Mouse (Mus musculus) olfactory bulb, adult 2 months (tissue): Measurements from ENCODE around the gene Stn1.

Experiments used
- CTCF ChIP-seq: fragments of 200-500 bp; IDR thresholded peaks from 2 replicates; pipeline ENCODE4 v1.5.1; 2012; ENCODE audit warnings: low read depth, mild to moderate bottlenecking, low read length, moderate library complexity; ENCODE audit not compliant: insufficient read depth
- POLR2A ChIP-seq: fragments of 200-500 bp; IDR thresholded peaks from 2 replicates; pipeline ENCODE4 v1.6.1; 2012; ENCODE audit warnings: mild to moderate bottlenecking, low read depth, low read length, moderate library complexity; ENCODE audit not compliant: insufficient read depth

DNA sequence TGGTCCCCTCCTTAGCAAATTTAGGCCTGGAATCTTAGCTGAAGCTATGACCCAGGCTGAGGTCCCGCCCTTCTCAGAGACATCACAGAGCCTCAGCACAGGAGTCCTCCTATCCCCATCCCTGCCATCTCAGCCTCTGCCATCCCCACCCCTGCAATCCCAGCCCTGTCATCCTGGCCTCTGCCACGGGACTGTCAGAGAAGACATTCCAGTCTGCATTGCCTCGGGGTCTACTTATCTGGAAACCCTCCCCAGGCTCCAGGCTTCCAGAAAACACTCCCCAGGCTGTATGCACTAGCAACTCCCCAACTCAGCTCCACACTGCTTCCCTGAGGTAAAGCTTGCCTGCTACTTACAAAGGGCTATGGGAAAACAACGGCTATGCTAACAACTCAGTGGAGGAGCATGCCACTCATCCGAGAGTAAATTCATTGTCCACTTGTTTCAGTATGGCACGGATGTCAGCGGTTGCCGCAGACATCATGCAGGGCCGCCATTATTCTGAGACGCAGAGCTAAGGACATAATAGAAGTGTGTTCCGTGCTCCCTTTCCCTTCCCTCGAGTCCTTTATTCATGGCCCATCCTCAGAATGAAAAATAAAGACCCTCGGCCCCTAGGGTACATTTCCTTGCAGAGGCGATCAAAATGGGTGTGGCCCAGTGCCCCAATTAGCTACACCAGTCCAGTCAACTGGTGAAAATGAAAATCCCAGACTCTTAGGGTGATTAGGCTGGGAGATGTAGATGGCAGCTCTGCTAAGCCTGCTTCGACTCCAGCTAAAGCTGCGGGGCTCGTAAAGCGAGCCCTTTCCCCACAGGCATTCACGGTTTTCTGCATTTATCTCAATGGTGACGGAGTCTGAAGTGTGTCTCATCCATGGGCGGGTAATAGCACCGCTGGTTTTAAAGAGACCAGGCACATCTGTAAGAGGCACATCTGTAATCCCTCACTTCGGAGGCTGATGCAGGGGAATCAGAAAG, 44.0 kb downstream of the Stn1 start:
- no peak for TF ChIP-seq POLR2A
- no peak for TF ChIP-seq CTCF
